Mouse (Mus musculus) liver, embryonic 11.5 days (tissue): ENCODE results near the gene Cmah. TPM values are rescaled to one million over a fixed set of nuclear protein-coding genes. Genes with fewer than 3 reads are reported as not detected.

Source experiments
- ATAC-seq: fragments of 200-750 bp; cut with Nextera tagmentation; replicated peaks from 2 replicates; pipeline ENCODE4 v1.8.0; 2017; ENCODE audit warnings: moderate number of reproducible peaks, mild to moderate bottlenecking, moderate TSS enrichment, moderate library complexity; ENCODE audit not compliant: low FRiP score
- DNase-seq: peaks from one replicate; pipeline ENCODE4 v3.0.0-alpha.2; 2017; ENCODE audit warnings: low spot score
- H3K27ac ChIP-seq: fragments of 300-500 bp; sonication (generic); 2 replicates; pipeline ENCODE4 v1.5.1; 2014; ENCODE audit warnings: mild to moderate bottlenecking, low read depth, low read length, control low read depth
- H3K27me3 ChIP-seq: fragments of 300-500 bp; sonication (generic); replicated peaks from 2 replicates; pipeline ENCODE4 v1.6.1; 2014; ENCODE audit warnings: low read length, mixed read lengths; ENCODE audit not compliant: control insufficient read depth, insufficient read depth
- H3K36me3 ChIP-seq: fragments of 300-500 bp; sonication (generic); 2 replicates; pipeline ENCODE4 v1.6.1; 2014; ENCODE audit warnings: mild to moderate bottlenecking, low read length, moderate library complexity, mixed read lengths; ENCODE audit not compliant: control insufficient read depth, insufficient read depth
- H3K4me1 ChIP-seq: fragments of 300-500 bp; sonication (generic); replicated peaks from 2 replicates; pipeline ENCODE4 v1.6.1; 2014; ENCODE audit warnings: low read length, mixed read lengths; ENCODE audit not compliant: control insufficient read depth, insufficient read depth
- H3K4me2 ChIP-seq: fragments of 300-500 bp; sonication (generic); 2 replicates; pipeline ENCODE4 v1.6.1; 2014; ENCODE audit warnings: mild to moderate bottlenecking, control low read depth, moderate library complexity
- H3K4me3 ChIP-seq: fragments of 300-500 bp; sonication (generic); 2 replicates; pipeline ENCODE4 v1.5.1; 2014; ENCODE audit warnings: low read depth, low read length, control low read depth
- H3K9ac ChIP-seq: fragments of 300-500 bp; sonication (generic); 2 replicates; pipeline ENCODE4 v1.6.1; 2014; ENCODE audit warnings: low read depth, low read length, control low read depth
- H3K9me3 ChIP-seq: fragments of 300-500 bp; sonication (generic); 2 replicates; pipeline ENCODE4 v1.6.1; 2016; ENCODE audit warnings: low read length, inconsistent platforms, mixed read lengths; ENCODE audit not compliant: control insufficient read depth
- whole genome bisulfite sequencing: fragments of 180-500 bp; shearing (Covaris S2); extraction: QIAGEN DNeasy Blood & Tissue Kit; methylation state at CpG from one replicate; pipeline ENCODE4 v1.1.7; 2014; 5-methylcytosine and 5-hydroxymethylcytosine counted together
- polyA plus RNA-seq: library from polyadenylated mRNA; unstranded; fragments of >200 nt; fragmentation: Nextera tagmentation; extraction: Ambion mirVana; gene quantifications from 2 replicates; pipeline ENCODE4 v1.2.1, GENCODE M21; 2014

Cmah gene
- polyA plus RNA-seq, 1 experiment from 2014 or later = 4.3 TPM

GRCm38 (mm10) chr13:24521446-24522342 lies 194.5 kb downstream of the Cmah start:
- Histone ChIP-seq H3K4me3 (no peak overlapping the region), H3K36me3 (no peaks in the 10 kb centered on the region), H3K27me3 (no peaks in the 10 kb centered on the region), H3K4me2 (no peak overlapping the region), H3K9ac (no peak overlapping the region), H3K9me3 (no peaks in the 10 kb centered on the region), H3K27ac (no peak overlapping the region), H3K4me1 (no peaks in the 10 kb centered on the region)
- ATAC-seq = no peak
- WGBS = 80% methylated on average over 18 of the region's 18 CpGs
- no peak for DNase-seq

- no peaks in the 10 kb centered on the region for H3K27me3 ChIP-seq
- no peak overlapping the region for H3K9ac ChIP-seq
- DNase-seq (no peak), ATAC-seq (no peak)
- H3K4me2 ChIP-seq = no peak overlapping the region
- no peaks in the 10 kb centered on the region for H3K36me3 ChIP-seq
- no peaks in the 10 kb centered on the region for H3K4me1 ChIP-seq
- H3K4me3 ChIP-seq = no peak overlapping the region
- H3K27ac ChIP-seq = no peak overlapping the region
- H3K9me3 ChIP-seq = no peaks in the 10 kb centered on the region
- 79% methylated on average over 7 of the region's 7 CpGs for WGBS
Measured at GRCm38 (mm10) chr13:24522343-24522837, 195.2 kb downstream of the Cmah start.

DNA sequence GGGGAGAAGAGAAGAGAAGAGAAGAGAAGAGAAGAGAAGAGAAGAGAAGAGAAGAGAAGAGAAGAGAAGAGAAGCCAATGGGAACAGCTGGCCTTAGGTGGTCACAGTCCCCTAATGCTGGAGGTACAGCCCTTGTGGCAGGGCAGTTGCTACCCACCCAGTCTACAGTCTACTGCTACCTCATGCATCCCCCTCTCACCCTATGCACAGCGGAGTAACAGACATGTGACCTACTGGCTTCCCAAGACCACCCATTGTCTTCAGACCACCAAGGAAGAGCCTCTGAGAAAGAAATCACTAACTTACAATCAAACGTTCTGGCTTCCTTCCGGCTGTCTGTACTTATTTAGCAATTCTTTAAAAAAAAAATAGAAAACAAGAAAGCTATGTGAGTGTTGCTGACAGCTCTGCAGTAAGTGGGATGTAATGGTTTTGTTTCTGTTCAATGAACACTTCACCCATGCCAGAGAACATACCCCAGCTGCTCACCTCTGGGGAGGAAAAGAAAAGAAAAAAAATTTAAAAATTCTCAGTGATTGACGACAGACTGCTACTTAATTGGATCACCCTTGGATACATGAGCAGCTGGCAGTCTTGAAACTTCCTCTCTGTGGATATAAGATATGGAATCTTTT lies 196.5 kb downstream of the Cmah start:
- no peaks in the 10 kb centered on the region for H3K9me3 ChIP-seq
- no peaks in the 10 kb centered on the region for H3K4me1 ChIP-seq
- no peak overlapping the region for H3K9ac ChIP-seq
- no peaks in the 10 kb centered on the region for H3K36me3 ChIP-seq
- 80% methylated on average over 4 of the region's 4 CpGs for WGBS
- no peak overlapping the region for H3K4me2 ChIP-seq
- DNase-seq (no peak), ATAC-seq (no peak)
- H3K4me3 ChIP-seq = no peak overlapping the region
- no peak overlapping the region for H3K27ac ChIP-seq
- no peaks in the 10 kb centered on the region for H3K27me3 ChIP-seq

DNA sequence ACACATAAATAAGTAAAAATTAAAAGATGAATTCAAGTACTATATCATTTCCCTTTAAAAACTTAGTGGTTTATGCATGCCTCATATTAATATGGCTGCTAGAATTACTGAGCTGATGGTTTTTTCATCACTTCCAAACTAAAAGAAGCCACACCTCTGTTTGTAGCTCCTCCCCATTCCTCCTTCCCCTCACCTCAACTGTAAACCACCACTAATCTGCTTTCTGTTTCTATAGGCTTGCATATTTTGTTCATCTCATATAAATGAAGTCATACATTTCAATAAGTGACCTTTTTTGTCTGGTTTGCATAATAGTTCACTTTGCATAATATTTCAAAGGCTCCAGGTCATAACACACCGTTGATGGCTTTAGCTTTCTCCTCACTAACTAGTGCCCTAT lies 197.3 kb downstream of the Cmah start:
- H3K27me3 ChIP-seq = no peaks in the 10 kb centered on the region
- no peaks in the 10 kb centered on the region for H3K9me3 ChIP-seq
- no peak overlapping the region for H3K9ac ChIP-seq
- no peak for DNase-seq
- no peaks in the 10 kb centered on the region for H3K4me1 ChIP-seq
- H3K4me3 ChIP-seq = no peak overlapping the region
- no peaks in the 10 kb centered on the region for H3K36me3 ChIP-seq
- 85% methylated on average over 1 of the region's 1 CpGs for WGBS
- no peak overlapping the region for H3K4me2 ChIP-seq
- H3K27ac ChIP-seq = no peak overlapping the region
- ATAC-seq = no peak

DNA sequence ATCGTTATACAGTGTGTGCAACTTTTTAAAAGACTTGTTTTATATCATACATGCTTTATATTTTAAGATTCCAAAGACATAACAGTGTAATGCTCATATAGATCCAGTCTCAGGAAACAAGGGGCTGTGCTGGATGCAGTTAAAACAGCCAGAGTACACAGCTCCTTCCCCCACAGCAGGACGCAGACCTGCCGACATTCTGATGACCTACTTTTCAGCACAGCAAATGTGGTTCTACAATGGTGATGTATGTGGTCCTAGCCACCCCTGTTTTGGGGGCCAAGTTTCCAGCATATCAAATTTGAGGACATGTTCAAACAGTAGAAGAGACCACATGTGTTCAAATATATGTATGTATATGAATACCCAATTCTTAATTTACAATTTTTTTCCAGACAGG lies 198.3 kb downstream of the Cmah start:
- H3K27ac ChIP-seq = no peak overlapping the region
- no peaks in the 10 kb centered on the region for H3K9me3 ChIP-seq
- no peaks in the 10 kb centered on the region for H3K36me3 ChIP-seq
- H3K27me3 ChIP-seq = no peaks in the 10 kb centered on the region
- WGBS = 71% methylated on average over 3 of the region's 3 CpGs
- no peak for ATAC-seq
- H3K4me1 ChIP-seq = no peaks in the 10 kb centered on the region
- no peak overlapping the region for H3K9ac ChIP-seq
- H3K4me2 ChIP-seq = no peak overlapping the region
- no peak for DNase-seq
- no peak overlapping the region for H3K4me3 ChIP-seq

- no peak for ATAC-seq
- DNase-seq = no peak
- Histone ChIP-seq H3K4me2 (no peak overlapping the region), H3K36me3 (no peaks in the 10 kb centered on the region), H3K27me3 (no peaks in the 10 kb centered on the region), H3K9me3 (no peaks in the 10 kb centered on the region), H3K27ac (no peak overlapping the region), H3K4me3 (no peak overlapping the region), H3K4me1 (no peaks in the 10 kb centered on the region), H3K9ac (no peak overlapping the region)
- 66% methylated on average over 2 of the region's 2 CpGs for WGBS
Measured at GRCm38 (mm10) chr13:24526916-24527315, 199.7 kb downstream of the Cmah start.

Other genes with a start within 250 kb of the Cmah start
- gene Carmil1, start 46.6 kb upstream of the Cmah start, polyA plus RNA-seq = 18.6 and 20.1 TPM in 2 replicates